Mouse (Mus musculus): ENCODE data around the gene 5031439G07Rik.
"Not testable (repeated sequence)": the region's sequence is repeated elsewhere in the genome, so short reads cannot be mapped to it uniquely, and the experiment has no call there.

Gene 5031439G07Rik

DNA sequence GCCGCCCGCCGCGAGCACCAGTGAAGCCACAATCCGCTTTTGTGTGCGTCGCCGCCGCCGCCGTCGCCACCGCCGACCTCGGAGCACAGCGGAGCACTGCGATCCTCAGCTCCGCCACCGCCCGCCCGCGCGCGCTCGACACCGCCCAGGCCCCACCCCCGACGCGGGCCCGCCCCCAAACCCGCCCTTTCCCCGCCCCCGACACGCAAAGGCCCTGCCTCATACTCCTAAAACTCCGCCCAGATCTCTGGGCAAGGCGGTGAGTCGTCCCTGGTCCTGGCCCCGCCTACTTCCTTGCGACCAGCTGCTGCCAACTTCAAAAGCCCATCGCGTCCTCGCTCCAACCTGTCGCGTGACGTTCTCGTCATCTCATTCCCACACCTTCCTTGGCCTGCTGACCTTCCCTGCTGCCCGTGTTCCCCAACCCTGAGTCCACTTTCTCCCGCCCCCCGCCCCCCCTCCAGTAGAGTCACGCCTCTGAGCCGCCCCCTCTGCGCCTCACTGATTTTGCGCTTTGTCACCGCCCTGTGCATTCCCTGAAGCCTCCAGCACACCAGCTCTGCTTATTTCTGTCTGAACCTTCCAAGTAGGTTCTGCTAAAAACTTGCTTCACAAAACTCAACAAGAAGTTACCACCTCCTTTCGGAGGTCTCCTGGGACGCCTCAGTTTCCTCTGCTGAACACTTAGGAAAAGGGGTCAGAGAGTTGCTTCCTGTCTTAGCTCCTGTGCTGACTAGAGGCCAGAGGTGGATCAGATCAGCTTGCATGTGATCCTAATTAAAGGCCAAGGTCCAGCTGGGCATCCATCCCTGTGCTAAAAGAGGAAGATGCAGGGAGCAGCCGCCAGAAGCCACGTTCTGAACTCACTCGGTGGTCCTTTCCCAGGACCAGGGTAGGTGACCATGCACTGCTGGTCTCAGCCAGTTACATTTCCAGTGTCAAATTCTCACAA is at the start of gene 5031439G07Rik:
5031439G07Rik (minus strand) TSS at position 678 of the 952 bp plus-strand sequence.
- peak; percentile 88 for DNase-seq (ENCODE audit: extremely low spot score, low read depth, low spot score)

- DNase-seq (ENCODE audit: extremely low spot score, low read depth, low spot score), result no peak
These were observed 49.0 kb upstream of the 5031439G07Rik start for GRCm38 (mm10) chr15:85037343-85037690.

GRCm38 (mm10) chr15:85036566-85037342 is 48.4 kb upstream of the 5031439G07Rik start:
- DNase-seq (ENCODE audit: extremely low spot score, low read depth, low spot score), result peak; percentile 89

GRCm38 (mm10) chr15:85033916-85034315 is 45.6 kb upstream of the 5031439G07Rik start:
- not testable (repeated sequence) for DNase-seq (ENCODE audit: extremely low spot score, low read depth, low spot score)

GRCm38 (mm10) chr15:85031866-85032265 is 43.5 kb upstream of the 5031439G07Rik start:
- DNase-seq (ENCODE audit: extremely low spot score, low read depth, low spot score), result no peak

GRCm38 (mm10) chr15:85030643-85031042 is 42.3 kb upstream of the 5031439G07Rik start:
- DNase-seq (ENCODE audit: extremely low spot score, low read depth, low spot score), result not testable (repeated sequence)

DNA sequence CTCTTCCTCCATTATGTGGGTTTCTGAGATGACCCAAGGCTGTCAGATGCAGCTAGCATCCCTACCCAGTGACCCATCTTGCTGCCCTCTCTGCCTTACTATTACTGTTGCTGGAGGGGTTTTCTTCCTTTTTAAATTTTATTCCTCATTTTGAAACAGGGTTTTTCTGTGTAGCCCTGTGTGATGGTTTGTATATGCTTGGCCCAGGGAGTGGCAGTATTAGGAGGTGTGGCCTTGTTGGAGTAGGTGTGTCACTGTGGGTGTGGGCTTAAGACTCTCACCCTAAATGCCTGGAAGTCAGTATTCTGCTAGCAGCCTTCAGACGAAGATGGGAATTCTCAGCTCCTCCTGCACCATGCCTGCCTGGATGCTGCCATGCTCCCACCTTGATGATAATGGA is 40.3 kb upstream of the 5031439G07Rik start, which contains the start of gene Fam118a:
Fam118a (plus strand) TSS at position 301 of the 400 bp plus-strand sequence.
- not testable (repeated sequence) for DNase-seq (ENCODE audit: extremely low spot score, low read depth, low spot score)

DNA sequence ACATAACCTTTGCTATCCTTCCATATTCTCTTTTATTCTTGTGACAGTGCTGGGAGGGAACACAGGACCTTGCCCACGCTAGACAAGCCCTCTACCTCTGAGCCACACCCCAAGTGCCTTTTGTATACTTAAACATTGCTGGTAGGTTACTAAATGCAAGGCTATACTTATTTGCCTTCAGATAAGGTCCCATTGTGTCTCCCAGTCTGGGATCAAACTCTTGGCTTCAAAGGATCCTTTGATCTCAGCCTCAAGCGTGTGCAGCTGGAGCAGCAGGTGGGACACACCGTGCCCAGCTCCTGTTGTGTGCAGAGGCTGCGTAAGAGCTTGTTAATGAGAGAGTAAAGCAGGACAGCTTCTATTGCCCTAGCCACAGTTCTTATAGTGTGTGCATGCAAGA is 39.4 kb upstream of the 5031439G07Rik start:
- DNase-seq (ENCODE audit: extremely low spot score, low read depth, low spot score), result no peak

- no peak for DNase-seq (ENCODE audit: extremely low spot score, low read depth, low spot score)
These were observed 37.8 kb upstream of the 5031439G07Rik start for GRCm38 (mm10) chr15:85026197-85026596.

- DNase-seq (ENCODE audit: extremely low spot score, low read depth, low spot score), result no peak
These were observed 33.9 kb upstream of the 5031439G07Rik start for GRCm38 (mm10) chr15:85022211-85022610.

DNA sequence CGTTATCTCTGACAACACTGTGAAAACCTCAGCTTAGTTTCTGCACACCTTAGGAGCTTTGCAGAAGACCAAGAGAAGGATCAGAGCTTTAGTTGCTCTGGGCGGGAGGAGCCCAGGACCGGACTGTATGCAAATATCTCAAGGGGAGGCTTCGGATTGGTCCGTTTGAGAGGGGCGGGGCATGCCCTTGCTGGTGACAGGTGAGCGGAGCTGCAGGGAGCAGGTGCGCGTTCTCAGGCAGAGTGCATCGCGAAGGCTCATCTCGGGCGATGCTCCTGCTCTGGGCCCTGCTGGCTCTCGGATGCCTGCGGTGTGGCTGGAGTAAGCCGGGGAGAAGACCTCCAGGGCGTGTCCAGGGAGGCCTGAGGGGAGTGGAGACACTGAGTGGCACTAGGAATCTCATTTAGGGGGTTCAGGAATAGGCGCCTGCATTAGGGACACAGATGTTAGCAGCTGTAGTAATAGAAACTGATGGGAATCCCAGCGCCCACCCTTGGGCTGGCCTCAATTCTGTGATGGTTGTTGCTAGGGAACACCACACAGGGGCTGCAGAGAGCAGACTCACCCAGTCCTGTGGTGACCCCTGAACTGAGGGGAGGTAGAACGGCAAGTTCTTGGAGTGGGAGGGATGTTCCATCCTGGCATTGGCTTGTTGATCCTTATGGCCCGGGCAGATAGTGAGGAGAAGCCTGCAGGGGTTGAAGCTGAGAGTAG is 28.8 kb upstream of the 5031439G07Rik start, which contains the start of gene Upk3a:
Upk3a (plus strand) TSS at position 191 of the 714 bp plus-strand sequence.
- DNase-seq (ENCODE audit: extremely low spot score, low read depth, low spot score), result no peak

- no peak for DNase-seq (ENCODE audit: extremely low spot score, low read depth, low spot score)
These were observed 27.4 kb upstream of the 5031439G07Rik start for GRCm38 (mm10) chr15:85015771-85016170.

DNA sequence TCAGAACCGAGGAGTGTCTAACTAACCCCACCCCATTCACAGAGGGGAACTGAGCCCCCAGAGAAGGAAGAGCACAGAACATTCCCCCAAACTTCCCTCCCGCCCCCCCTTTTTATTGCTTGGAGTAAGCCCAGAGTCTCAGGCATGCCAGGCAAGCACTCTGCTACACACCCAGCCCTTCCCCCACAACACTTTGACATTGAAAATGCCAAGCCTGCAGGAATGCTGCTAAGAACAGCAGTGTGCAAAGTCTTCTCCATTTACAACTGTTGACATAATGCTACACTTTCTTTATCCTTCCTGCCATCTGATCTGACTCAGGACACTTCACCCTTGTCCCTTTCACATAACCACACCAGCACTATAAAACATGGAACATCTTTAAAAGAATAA is 24.3 kb upstream of the 5031439G07Rik start:
- no peak for DNase-seq (ENCODE audit: extremely low spot score, low read depth, low spot score)

DNA sequence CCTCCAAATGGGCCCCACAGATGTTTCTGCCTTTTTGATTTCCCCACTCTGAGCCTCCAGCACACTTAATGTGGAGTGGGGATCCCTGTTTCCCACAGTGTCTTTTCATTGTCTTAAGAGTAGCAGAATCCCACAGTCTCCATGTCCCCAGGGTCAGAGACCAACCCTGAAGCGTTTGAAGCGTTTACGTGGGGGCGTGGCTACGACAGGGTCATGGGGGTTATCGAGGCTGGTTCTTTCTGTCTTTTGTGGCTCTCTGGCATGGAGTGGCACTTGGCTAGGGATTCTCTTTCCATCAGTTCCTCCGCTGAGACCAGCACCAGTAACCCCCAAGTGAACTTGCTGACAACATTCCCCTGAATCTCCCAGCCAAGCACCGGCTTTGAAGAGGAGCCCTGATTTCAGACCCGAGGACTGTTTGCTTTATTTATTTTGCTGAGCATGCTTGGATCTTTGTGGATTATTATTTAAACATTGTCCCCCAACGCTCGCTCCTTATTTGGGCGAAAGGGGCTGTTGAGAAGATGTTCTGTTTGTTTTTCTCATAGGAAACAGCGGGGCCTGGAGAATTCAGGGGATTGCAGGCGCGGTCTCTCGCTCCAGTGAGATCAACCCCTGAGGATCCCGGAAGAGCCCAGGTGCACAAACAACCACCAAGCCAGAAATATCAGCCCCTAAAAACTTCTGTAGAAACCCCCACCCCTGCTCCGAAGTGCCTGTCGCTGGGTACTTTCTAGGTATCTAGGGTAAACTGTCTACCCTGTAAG is 23.7 kb upstream of the 5031439G07Rik start:
- DNase-seq (ENCODE audit: extremely low spot score, low read depth, low spot score), result no peak

DNA sequence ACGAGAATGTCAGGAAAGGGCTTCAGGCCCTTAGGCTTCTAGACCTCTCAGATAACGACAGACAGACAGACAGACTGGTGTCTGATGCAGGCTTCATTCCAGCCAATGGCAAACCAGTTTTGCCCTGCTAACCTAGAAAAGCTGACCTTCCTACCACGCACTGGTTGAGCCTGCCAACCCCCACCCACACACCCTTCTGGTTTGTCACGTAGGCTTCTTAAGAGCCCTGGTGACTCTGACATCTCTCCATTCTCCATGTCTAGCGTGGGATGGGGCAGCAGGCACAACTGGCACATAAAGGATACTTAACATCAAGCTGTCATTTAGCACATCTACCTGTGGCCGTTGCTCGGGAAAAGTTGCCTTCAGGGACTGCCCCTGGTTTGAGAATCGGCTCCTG is 21.3 kb upstream of the 5031439G07Rik start:
- DNase-seq (ENCODE audit: extremely low spot score, low read depth, low spot score), result no peak

DNA sequence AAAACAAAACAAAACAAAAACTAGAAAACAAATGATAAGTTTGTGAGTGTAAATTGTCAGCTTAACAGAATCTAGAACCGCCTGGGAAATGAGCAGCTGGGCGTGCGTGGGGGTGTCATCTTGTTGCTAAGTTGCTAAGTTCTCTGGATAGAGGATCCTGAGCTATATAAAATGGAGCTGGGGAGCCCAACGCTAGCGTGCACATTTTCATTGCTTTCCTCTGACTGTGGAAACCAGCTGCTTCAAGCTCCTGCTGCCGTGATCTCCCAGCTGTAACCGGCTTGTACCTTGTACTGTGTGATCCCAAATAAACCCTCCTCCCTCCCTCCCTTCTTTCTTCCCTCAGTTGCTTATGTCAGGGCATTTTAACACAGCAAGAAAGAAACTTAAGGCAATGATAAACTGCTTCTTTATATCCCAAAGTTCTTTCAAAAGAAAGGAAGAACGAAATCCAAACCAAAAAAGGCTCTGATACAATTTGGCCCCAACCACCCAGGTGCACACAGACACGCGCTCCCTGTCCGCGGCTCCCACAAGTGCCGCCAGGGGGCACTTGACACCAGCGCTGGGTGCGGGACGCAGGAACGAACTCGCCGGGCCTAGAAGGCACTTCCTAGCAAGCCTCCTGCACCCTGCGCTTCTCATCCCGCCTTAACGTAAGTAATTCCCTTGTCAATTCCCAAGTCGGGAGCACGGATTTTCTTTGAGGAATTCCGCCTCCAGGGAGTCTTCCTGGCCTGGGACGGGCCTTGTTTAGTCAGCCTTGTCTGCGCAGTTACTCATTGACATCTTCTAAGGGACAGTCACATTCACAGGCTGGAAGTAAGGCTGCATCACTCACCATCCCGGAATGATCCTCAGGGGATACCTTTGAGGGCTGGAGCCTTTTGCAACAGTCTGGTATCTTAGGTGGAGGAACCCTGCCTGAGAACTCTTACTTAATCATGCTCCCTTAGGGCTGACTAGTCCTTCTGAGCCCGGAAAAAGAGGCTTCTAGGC is 12.9 kb upstream of the 5031439G07Rik start:
- no peak for DNase-seq (ENCODE audit: extremely low spot score, low read depth, low spot score)

- no peak for DNase-seq (ENCODE audit: extremely low spot score, low read depth, low spot score)
These were observed 11.6 kb upstream of the 5031439G07Rik start for GRCm38 (mm10) chr15:84999911-85000310.

GRCm38 (mm10) chr15:84997768-84998454 is 9.6 kb upstream of the 5031439G07Rik start:
- DNase-seq (ENCODE audit: extremely low spot score, low read depth, low spot score), result no peak
